Mouse (Mus musculus) heart, embryonic 16.5 days (tissue): ENCODE results near the gene Dnah12. TPM values are rescaled to one million over a fixed set of nuclear protein-coding genes. Genes with fewer than 3 reads are reported as not detected.
"Not testable (repeated sequence)": the region's sequence is repeated elsewhere in the genome, so short reads cannot be mapped to it uniquely, and the experiment has no call there.

Experiments used
- ATAC-seq: fragments of 200-750 bp; cut with Nextera tagmentation; replicated peaks from 2 replicates; pipeline ENCODE4 v1.8.0; 2017; ENCODE audit warnings: moderate number of reproducible peaks; ENCODE audit not compliant: insufficient read depth, low FRiP score; ENCODE audit errors: extremely low read depth
- H3K27ac ChIP-seq: fragments of 300-500 bp; sonication (generic); 2 replicates; pipeline ENCODE4 v1.5.1; 2014; ENCODE audit warnings: mild to moderate bottlenecking, low read length, control low read depth, moderate library complexity
- H3K27me3 ChIP-seq: fragments of 300-500 bp; sonication (generic); 2 replicates; pipeline ENCODE4 v1.6.1; 2014; ENCODE audit warnings: low read length, mixed read lengths; ENCODE audit not compliant: control insufficient read depth, insufficient read depth
- H3K36me3 ChIP-seq: fragments of 300-500 bp; sonication (generic); 2 replicates; pipeline ENCODE4 v1.6.1; 2014; ENCODE audit not compliant: control insufficient read depth, insufficient read depth
- H3K4me1 ChIP-seq: fragments of 300-500 bp; sonication (generic); 2 replicates; pipeline ENCODE4 v1.6.1; 2014; ENCODE audit warnings: low read length, mixed read lengths; ENCODE audit not compliant: control insufficient read depth, insufficient read depth
- H3K4me2 ChIP-seq: fragments of 300-500 bp; sonication (generic); 2 replicates; pipeline ENCODE4 v1.6.1; 2014; ENCODE audit warnings: low read depth, mild to moderate bottlenecking, control low read depth, low read length
- H3K4me3 ChIP-seq: fragments of 300-500 bp; sonication (generic); 2 replicates; pipeline ENCODE4 v1.5.1; 2014; ENCODE audit warnings: mild to moderate bottlenecking, control low read depth, low read length
- H3K9ac ChIP-seq: fragments of 300-500 bp; sonication (generic); 2 replicates; pipeline ENCODE4 v1.6.1; 2014; ENCODE audit warnings: low read length, control low read depth
- H3K9me3 ChIP-seq: fragments of 300-500 bp; sonication (generic); replicated peaks from 2 replicates; pipeline ENCODE4 v1.6.1; 2016; ENCODE audit warnings: low read length; ENCODE audit not compliant: control insufficient read depth
- WGBS: fragments of 180-500 bp; shearing (Covaris S2); extraction: QIAGEN DNeasy Blood & Tissue Kit; methylation state at CpG from one replicate; pipeline ENCODE4 v1.1.7; 2014; 5-methylcytosine and 5-hydroxymethylcytosine counted together
- polyA plus RNA-seq: library from polyadenylated mRNA; unstranded; fragments of >200 nt; fragmentation: Nextera tagmentation; extraction: Ambion mirVana; gene quantifications from 2 replicates; pipeline ENCODE4 v1.2.1, GENCODE M21; 2015

Gene Dnah12
- polyA plus RNA-seq, 1 experiment from 2014 or later: 0.16 TPM

DNA sequence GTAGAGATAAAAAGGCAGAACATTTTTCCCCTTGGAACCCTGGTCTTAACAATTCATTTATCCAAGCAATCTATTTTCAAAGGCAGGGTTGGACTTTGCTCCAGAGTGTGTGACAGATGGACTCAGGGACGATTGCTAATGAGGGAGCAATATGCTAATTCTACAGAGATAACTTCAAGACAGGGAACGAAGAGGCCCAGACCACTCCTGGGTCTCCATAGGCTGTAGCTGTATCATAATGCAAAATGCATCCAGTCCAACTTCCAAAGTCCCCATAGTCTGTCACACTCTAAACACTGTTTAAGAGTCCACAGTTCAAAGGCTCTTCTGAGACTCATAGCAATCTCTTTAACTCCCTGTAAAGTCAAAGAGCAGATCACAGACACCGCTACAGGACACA lies 194.2 kb downstream of the Dnah12 start:
- no peak overlapping the region for H3K9ac ChIP-seq
- no peak overlapping the region for H3K4me3 ChIP-seq
- H3K9me3 ChIP-seq: no peaks in the 10 kb centered on the region
- ATAC-seq: no peak
- H3K27ac ChIP-seq: no peak overlapping the region
- H3K4me2 ChIP-seq: no peak overlapping the region
- no peaks in the 10 kb centered on the region for H3K27me3 ChIP-seq
- H3K36me3 ChIP-seq: no peaks in the 10 kb centered on the region
- no peaks in the 10 kb centered on the region for H3K4me1 ChIP-seq
- WGBS: 64% methylated on average over 3 of the region's 3 CpGs

- Histone ChIP-seq H3K27ac (no peak overlapping the region), H3K4me1 (no peaks in the 10 kb centered on the region), H3K4me2 (no peak overlapping the region), H3K4me3 (no peak overlapping the region), H3K9ac (no peak overlapping the region), H3K36me3 (no peaks in the 10 kb centered on the region), H3K9me3 (no peaks in the 10 kb centered on the region), H3K27me3 (no peaks in the 10 kb centered on the region)
- ATAC-seq: no peak
- 87% methylated on average over 3 of the region's 3 CpGs for whole genome bisulfite sequencing
Measured at GRCm38 (mm10) chr14:26890777-26891176, 197.7 kb downstream of the Dnah12 start.

DNA sequence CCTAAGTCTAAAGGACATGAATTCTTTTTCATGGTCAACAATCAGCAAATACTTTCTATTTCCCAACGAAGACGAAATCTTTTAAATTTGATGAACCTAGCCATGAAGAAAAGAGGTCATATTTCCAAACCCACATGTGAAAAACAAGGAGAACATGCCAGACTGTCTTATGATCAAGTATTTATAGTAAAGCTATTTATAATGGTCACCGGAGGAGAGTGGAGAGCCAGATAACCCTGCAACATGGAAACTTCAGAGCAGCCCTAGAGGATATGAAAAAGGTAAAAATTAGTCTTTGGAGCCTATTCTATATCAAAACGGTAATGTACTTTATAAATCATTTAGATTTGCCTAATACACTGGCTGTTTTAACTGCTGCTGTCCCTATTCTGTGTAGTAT lies 201.3 kb downstream of the Dnah12 start, which contains the start of gene Asb14:
Gene Asb14 (plus strand): TSS at position 166 of the 400 bp plus-strand sequence.
- H3K36me3 ChIP-seq: no peaks in the 10 kb centered on the region
- H3K4me3 ChIP-seq: no peak within 1 kb of the TSS
- H3K4me2 ChIP-seq: no peak within 1 kb of the TSS
- ATAC-seq: peak; percentile 76; the same call in 1 of the 2 replicates
- H3K4me1 ChIP-seq: no peaks in the 10 kb centered on the region
- H3K27ac ChIP-seq: peak within 1 kb of the TSS; percentile 48
- no peak within 1 kb of the TSS for H3K9ac ChIP-seq
- no peaks in the 10 kb centered on the region for H3K27me3 ChIP-seq
- 75% methylated on average over 4 of the region's 4 CpGs for WGBS
- no peaks in the 10 kb centered on the region for H3K9me3 ChIP-seq

DNA sequence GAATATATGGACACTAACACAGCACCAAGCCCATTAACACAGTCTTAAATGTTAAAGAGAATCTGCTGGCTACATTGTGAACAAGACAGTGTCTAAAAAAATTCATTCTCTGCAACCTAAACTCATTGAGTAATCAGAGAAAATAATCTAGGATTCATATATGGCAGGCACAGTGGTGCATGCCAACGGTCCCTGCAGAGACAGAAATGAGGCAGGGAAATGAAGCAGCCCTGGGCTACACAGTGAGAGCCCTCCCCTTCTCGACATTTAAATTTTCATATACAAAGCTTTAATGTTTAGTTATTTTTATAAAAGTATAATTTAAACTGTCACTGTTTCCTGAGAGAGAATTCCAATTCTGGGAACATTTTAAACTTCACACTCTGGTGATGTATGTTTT lies 206.4 kb downstream of the Dnah12 start:
- Histone ChIP-seq H3K4me3 (no peak overlapping the region), H3K36me3 (no peaks in the 10 kb centered on the region), H3K9ac (no peak overlapping the region), H3K4me2 (no peak overlapping the region), H3K27ac (no peak overlapping the region), H3K4me1 (no peaks in the 10 kb centered on the region), H3K27me3 (no peaks in the 10 kb centered on the region), H3K9me3 (no peaks in the 10 kb centered on the region)
- no peak for ATAC-seq
- WGBS: 69% methylated on average over 2 of the region's 2 CpGs

GRCm38 (mm10) chr14:26900893-26901292 lies 207.8 kb downstream of the Dnah12 start:
- no peak for ATAC-seq
- H3K36me3 ChIP-seq: no peaks in the 10 kb centered on the region
- no peaks in the 10 kb centered on the region for H3K27me3 ChIP-seq
- H3K4me1 ChIP-seq: no peaks in the 10 kb centered on the region
- no peaks in the 10 kb centered on the region for H3K9me3 ChIP-seq
- WGBS: 82% methylated on average over 12 of the region's 12 CpGs
- no peak overlapping the region for H3K4me2 ChIP-seq
- no peak overlapping the region for H3K4me3 ChIP-seq
- H3K27ac ChIP-seq: no peak overlapping the region
- H3K9ac ChIP-seq: no peak overlapping the region

DNA sequence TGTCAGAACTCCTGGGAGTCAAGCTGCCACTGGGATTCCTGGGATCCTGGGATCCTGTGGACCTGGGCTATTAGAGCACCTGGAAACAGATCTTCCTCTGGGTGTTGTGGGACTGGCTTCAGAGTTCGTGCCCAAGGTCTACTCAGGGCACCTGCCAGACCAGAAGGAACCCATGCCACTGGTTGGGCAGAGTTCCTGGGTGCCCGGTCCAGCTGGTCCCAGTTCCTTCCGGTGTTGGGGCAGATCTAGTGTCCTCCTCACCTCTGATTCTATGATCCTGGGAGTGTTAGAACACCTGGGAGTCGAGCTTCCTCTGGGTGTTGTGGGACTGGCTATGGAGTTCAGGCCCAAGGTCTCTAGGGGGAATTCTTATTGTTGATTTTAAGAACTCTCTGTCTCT lies 214.3 kb downstream of the Dnah12 start:
- no peak overlapping the region for H3K27ac ChIP-seq
- H3K9me3 ChIP-seq: no peaks in the 10 kb centered on the region
- H3K36me3 ChIP-seq: no peaks in the 10 kb centered on the region
- no peak for ATAC-seq
- WGBS: 80% methylated on average over 4 of the region's 4 CpGs
- H3K27me3 ChIP-seq: no peaks in the 10 kb centered on the region
- no peak overlapping the region for H3K4me3 ChIP-seq
- no peak overlapping the region for H3K9ac ChIP-seq
- H3K4me2 ChIP-seq: no peak overlapping the region
- peaks cover 3% of the 10 kb centered on the region; the same call in 1 of the 2 replicates for H3K4me1 ChIP-seq

- not testable (repeated sequence) for H3K36me3 ChIP-seq, H3K4me2 ChIP-seq, ATAC-seq, H3K9me3 ChIP-seq, H3K4me1 ChIP-seq, H3K4me3 ChIP-seq, H3K27ac ChIP-seq, H3K27me3 ChIP-seq, H3K9ac ChIP-seq
- 47% methylated on average over 9 of the region's 9 CpGs for WGBS
Measured at GRCm38 (mm10) chr14:26910461-26910860, 217.4 kb downstream of the Dnah12 start.

DNA sequence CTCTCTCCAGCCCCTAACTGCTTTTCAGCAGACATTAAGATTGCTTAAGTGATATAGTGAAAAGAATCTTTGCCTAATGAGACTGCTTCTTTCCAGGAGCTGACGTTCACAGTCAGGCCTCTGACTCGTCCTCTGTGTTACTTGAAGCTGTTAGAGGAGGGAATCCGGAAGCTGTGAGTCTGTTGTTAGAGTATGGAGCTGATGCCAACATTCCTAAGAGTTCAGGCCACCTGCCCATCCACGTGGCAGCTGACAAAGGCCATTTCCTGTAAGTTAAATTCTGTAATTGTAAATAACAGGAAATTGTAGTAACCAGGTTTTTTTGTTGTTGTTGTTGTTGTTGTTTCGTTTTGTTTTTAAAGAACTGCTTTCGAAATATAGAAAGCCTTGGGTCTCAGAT lies 218.1 kb downstream of the Dnah12 start:
- Histone ChIP-seq H3K4me1 (peaks cover 3% of the 10 kb centered on the region; the same call in 1 of the 2 replicates), H3K9ac (no peak overlapping the region), H3K9me3 (no peaks in the 10 kb centered on the region), H3K36me3 (no peaks in the 10 kb centered on the region), H3K4me2 (no peak overlapping the region), H3K27ac (no peak overlapping the region), H3K4me3 (no peak overlapping the region), H3K27me3 (no peaks in the 10 kb centered on the region)
- no peak for ATAC-seq
- WGBS: 48% methylated on average over 6 of the region's 6 CpGs

DNA sequence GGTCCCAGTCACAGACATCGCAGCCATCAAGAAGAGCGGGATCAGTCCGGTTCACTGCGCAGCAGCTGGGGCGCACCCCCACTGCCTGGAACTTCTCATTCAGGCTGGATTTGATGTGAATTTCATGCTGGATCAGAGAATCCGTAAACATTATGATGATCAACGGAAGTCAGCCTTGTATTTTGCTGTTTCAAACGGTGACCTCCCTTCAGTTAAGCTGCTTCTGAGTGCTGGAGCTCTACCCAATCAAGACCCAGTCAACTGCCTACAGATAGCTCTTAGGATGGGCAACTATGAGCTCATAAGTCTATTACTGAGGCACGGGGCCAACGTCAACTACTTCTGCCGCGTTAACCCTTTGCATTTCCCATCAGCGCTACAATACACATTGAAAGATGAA lies 218.8 kb downstream of the Dnah12 start:
- no peak overlapping the region for H3K4me2 ChIP-seq
- 89% methylated on average over 13 of the region's 13 CpGs for WGBS
- no peak overlapping the region for H3K4me3 ChIP-seq
- H3K27ac ChIP-seq: no peak overlapping the region
- no peak for ATAC-seq
- no peak overlapping the region for H3K9ac ChIP-seq
- H3K9me3 ChIP-seq: no peaks in the 10 kb centered on the region
- H3K27me3 ChIP-seq: no peaks in the 10 kb centered on the region
- H3K4me1 ChIP-seq: peaks cover 3% of the 10 kb centered on the region; the same call in 1 of the 2 replicates
- H3K36me3 ChIP-seq: no peaks in the 10 kb centered on the region
